Mouse (Mus musculus) MEL (cell line): ENCODE measurements at regions not wholly inside any gene's neighbourhood (a gene's known extent, or its start where the extent isn't known, plus 50 kb on each side); places are given as distances from the start of the nearest gene placed in this dataset.
A peak's percentile ranks its signal among the peaks of the same experiment; 100 is the strongest.
"Not testable (repeated sequence)": the region's sequence is repeated elsewhere in the genome, so short reads cannot be mapped to it uniquely, and the experiment has no call there.

ENCODE experiments used
- DNase-seq: peaks from one replicate; pipeline ENCODE4 v3.0.0; 2011; ENCODE audit warnings: low read depth, low spot score
- H3K27ac ChIP-seq: 2 replicates; pipeline ENCODE4 v1.5.1; 2012; ENCODE audit warnings: low read depth, mild to moderate bottlenecking, control low read depth, low read length, moderate library complexity; ENCODE audit not compliant: control insufficient read depth
- H3K27me3 ChIP-seq, 2 experiments: fragments of 150-350 bp in 1 of 2; sonication (generic) in 1 of 2; 2 replicates each; pipeline ENCODE4 v1.6.1; 2012; ENCODE audit warnings: low read length in 2 of 2, mild to moderate bottlenecking in 2 of 2, improper control_type of control experiment in 1 of 2, moderate library complexity in 1 of 2; ENCODE audit not compliant: insufficient read depth in 2 of 2, control insufficient read depth in 1 of 2
- H3K36me3 ChIP-seq, 2 experiments: 2 replicates each; pipeline ENCODE4 v1.6.1; 2012 to 2014; ENCODE audit warnings: low read length in 2 of 2, improper control_type of control experiment in 1 of 2, inconsistent platforms in 1 of 2, mild to moderate bottlenecking in 1 of 2; ENCODE audit not compliant: insufficient read depth in 2 of 2, control insufficient read depth in 1 of 2
- H3K4me1 ChIP-seq, 2 experiments: fragments of 150-350 bp in 1 of 2; sonication (generic) in 1 of 2; 2 replicates each; pipeline ENCODE4 v1.6.1; 2012; ENCODE audit warnings: low read length in 2 of 2, improper control_type of control experiment in 1 of 2, mild to moderate bottlenecking in 1 of 2; ENCODE audit not compliant: insufficient read depth in 2 of 2, control insufficient read depth in 1 of 2
- H3K4me3 ChIP-seq, 2 experiments: fragments of 150-350 bp in 1 of 2; sonication (generic) in 1 of 2; 2 replicates each; pipeline ENCODE4 v1.5.1; 2012; ENCODE audit warnings: low read depth in 2 of 2, low read length in 2 of 2, mild to moderate bottlenecking in 2 of 2, moderate library complexity in 2 of 2, control low read depth in 1 of 2, improper control_type of control experiment in 1 of 2; ENCODE audit not compliant: control insufficient read depth in 1 of 2, insufficient read depth in 1 of 2
- H3K79me2 ChIP-seq: 2 replicates; pipeline ENCODE4 v1.6.1; 2012; ENCODE audit warnings: mild to moderate bottlenecking, low read length, moderate library complexity; ENCODE audit not compliant: control insufficient read depth, poor library complexity, insufficient read depth
- H3K9ac ChIP-seq: 2 replicates; pipeline ENCODE4 v1.6.1; 2012; ENCODE audit warnings: low read depth, mild to moderate bottlenecking, control low read depth, low read length, moderate library complexity; ENCODE audit not compliant: control insufficient read depth, poor library complexity, severe bottlenecking
- H3K9me3 ChIP-seq: fragments of 150-350 bp; sonication (generic); replicated peaks from 2 replicates; pipeline ENCODE4 v1.6.1; 2012; ENCODE audit warnings: mild to moderate bottlenecking, low read length, improper control_type of control experiment, moderate library complexity; ENCODE audit not compliant: insufficient read depth
- EP300 ChIP-seq, 2 experiments: IDR thresholded peaks; 2 replicates each; pipeline ENCODE4 v1.6.1; 2011; ENCODE audit warnings: improper control_type of control experiment in 2 of 2, low read length in 2 of 2, low read depth in 1 of 2, mild to moderate bottlenecking in 1 of 2
- ETS1 ChIP-seq: IDR thresholded peaks from 2 replicates; pipeline ENCODE4 v1.6.1; 2012; ENCODE audit warnings: low read depth, mild to moderate bottlenecking, inconsistent platforms, low read length, improper control_type of control experiment, moderate library complexity
- GATA1 ChIP-seq: IDR thresholded peaks from 2 replicates; pipeline ENCODE4 v1.6.1; 2011; ENCODE audit warnings: low read depth, low read length, improper control_type of control experiment
- HCFC1 ChIP-seq: IDR thresholded peaks from 2 replicates; pipeline ENCODE4 v1.6.1; 2012; ENCODE audit warnings: low read depth, mild to moderate bottlenecking, inconsistent platforms, low read length, improper control_type of control experiment, moderate library complexity
- MAX ChIP-seq: IDR thresholded peaks from 2 replicates; pipeline ENCODE4 v1.6.1; 2011; ENCODE audit warnings: low read length, improper control_type of control experiment
- POLR2A ChIP-seq, 2 experiments: IDR thresholded peaks; 2 replicates each; pipeline ENCODE4 v1.6.1; 2011 to 2012; ENCODE audit warnings: low read length in 2 of 2, mild to moderate bottlenecking in 2 of 2, control low read depth in 1 of 2, improper control_type of control experiment in 1 of 2, low read depth in 1 of 2, moderate library complexity in 1 of 2; ENCODE audit not compliant: control insufficient read depth in 1 of 2, insufficient read depth in 1 of 2, poor library complexity in 1 of 2
- POLR2AphosphoS2 ChIP-seq: IDR thresholded peaks from 2 replicates; pipeline ENCODE4 v1.6.1; 2011; ENCODE audit warnings: low read length, improper control_type of control experiment
- TAL1 ChIP-seq: IDR thresholded peaks from 2 replicates; pipeline ENCODE4 v1.6.1; 2012; ENCODE audit warnings: mild to moderate bottlenecking, inconsistent platforms, low read length, moderate library complexity, mixed read lengths
- TCF12 ChIP-seq: IDR thresholded peaks from 2 replicates; pipeline ENCODE4 v1.6.1; 2014; ENCODE audit warnings: low read depth, mild to moderate bottlenecking, inconsistent platforms, low read length, improper control_type of control experiment, moderate library complexity
- ZKSCAN1 ChIP-seq: IDR thresholded peaks from 2 replicates; pipeline ENCODE4 v1.6.1; 2012; ENCODE audit warnings: low read depth, mild to moderate bottlenecking, inconsistent platforms, low read length, improper control_type of control experiment, moderate library complexity

DNA sequence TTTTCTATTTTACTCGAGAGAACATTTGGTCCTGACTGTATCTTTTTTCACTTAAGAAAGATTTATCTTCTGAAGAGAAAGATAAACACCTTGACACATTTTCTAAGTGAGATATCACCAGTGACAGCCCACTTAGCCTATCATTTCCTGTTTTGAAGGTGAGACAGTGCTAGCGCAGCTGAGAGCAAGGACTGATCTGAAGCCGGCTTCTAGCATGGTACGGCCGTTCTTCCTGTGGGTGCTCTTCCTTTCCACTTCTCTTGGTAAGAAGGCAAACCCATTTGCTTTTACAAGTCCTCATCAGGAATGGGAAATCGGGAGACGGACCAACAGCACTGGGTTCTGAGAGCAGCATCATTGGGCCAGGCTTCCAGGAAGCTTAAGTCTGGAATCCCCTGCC lies 293.1 kb downstream of the Dad1 start:
- no peak overlapping the region for H3K9ac ChIP-seq
- no peaks in the 10 kb centered on the region for H3K9me3 ChIP-seq
- TF ChIP-seq ZKSCAN1 = no peak
- no peak for TF ChIP-seq TAL1
- TF ChIP-seq POLR2AphosphoS2 = no peak
- 0 out of 2 replicates have a peak, but pooled peaks have one; percentile 27 for TF ChIP-seq GATA1
- peak; percentile 40; the same call in 1 of the 2 replicates for TF ChIP-seq TCF12
- TF ChIP-seq HCFC1 = no peak
- TF ChIP-seq ETS1 = no peak
- TF ChIP-seq EP300 (IDR thresholded peaks at IDR 0.05; ENCODE audit: low read depth in 1 of 2, low read length in 2 of 2) = peak; percentile 16 to 32; a peak in 2 of 4 replicates
- no peaks in the 10 kb centered on the region for H3K79me2 ChIP-seq
- no peak overlapping the region for H3K27ac ChIP-seq
- H3K4me1 ChIP-seq = no peaks in the 10 kb centered on the region
- DNase-seq = peak; percentile 14
- peaks cover 3 to 10% of the 10 kb centered on the region in 2 experiments; a peak in 3 of 4 replicates for H3K27me3 ChIP-seq
- no peak overlapping the region for H3K4me3 ChIP-seq
- no peaks in the 10 kb centered on the region for H3K36me3 ChIP-seq

GRCm38 (mm10) chr14:53935791-53936231 lies 318.1 kb downstream of the Dad1 start:
- H3K36me3 ChIP-seq, H3K9me3 ChIP-seq, H3K79me2 ChIP-seq, H3K9ac ChIP-seq, H3K4me3 ChIP-seq, H3K27me3 ChIP-seq, H3K4me1 ChIP-seq, H3K27ac ChIP-seq, DNase-seq: not testable (repeated sequence)

DNA sequence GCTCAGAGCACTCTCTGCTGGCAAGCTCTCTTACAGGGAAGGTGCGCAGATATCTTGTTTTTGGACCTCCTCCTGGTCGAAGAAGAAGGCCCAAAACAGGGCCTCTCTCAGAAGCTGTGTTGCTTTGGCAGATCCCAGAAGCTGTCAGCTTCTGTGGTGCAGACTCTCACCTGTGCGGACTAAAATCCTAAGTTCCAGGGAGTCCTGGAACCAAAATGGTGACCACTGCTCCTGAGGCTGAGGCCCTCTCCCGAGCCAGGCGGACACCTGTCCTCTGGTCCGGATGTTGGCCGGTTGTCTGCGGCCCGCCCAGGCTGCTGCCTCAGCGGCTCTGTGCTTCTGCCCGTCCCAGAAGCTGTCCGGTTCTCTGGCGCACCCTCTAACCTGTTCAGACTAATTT lies 318.6 kb downstream of the Dad1 start:
- not testable (repeated sequence) for H3K27me3 ChIP-seq, H3K36me3 ChIP-seq, H3K9me3 ChIP-seq, H3K4me3 ChIP-seq, DNase-seq, H3K79me2 ChIP-seq, H3K27ac ChIP-seq, H3K9ac ChIP-seq, H3K4me1 ChIP-seq

GRCm38 (mm10) chr14:53910871-53911270 lies 343.0 kb downstream of the Dad1 start:
- no peak for DNase-seq
- Histone ChIP-seq H3K27ac (no peak overlapping the region), H3K9me3 (no peaks in the 10 kb centered on the region), H3K79me2 (no peaks in the 10 kb centered on the region), H3K9ac (no peak overlapping the region), H3K27me3 (peaks cover 1 to 2% of the 10 kb centered on the region in 2 experiments; a peak in 2 of 4 replicates), H3K36me3 (no peaks in the 10 kb centered on the region), H3K4me3 (no peak overlapping the region), H3K4me1 (no peaks in the 10 kb centered on the region)
- TF ChIP-seq TAL1 = no peak
- TF ChIP-seq MAX = no peak
- no peak for TF ChIP-seq POLR2A (IDR thresholded peaks at IDR 0.05; ENCODE audit: control insufficient read depth in 1 of 2, insufficient read depth in 1 of 2, low read depth in 1 of 2, low read length in 2 of 2, poor library complexity in 1 of 2)
